Mouse (Mus musculus): ENCODE measurements at regions not wholly inside any gene's neighbourhood (a gene's known extent, or its start where the extent isn't known, plus 50 kb on each side); places are given as distances from the start of the nearest gene placed in this dataset.

- DNase-seq (ENCODE audit: low spot score in 2 of 2) = no peak
Measured at GRCm38 (mm10) chr10:122564473-122564872, 114.1 kb upstream of the Ppm1h start.

- no peak for DNase-seq (ENCODE audit: low spot score in 2 of 2)
Measured at GRCm38 (mm10) chr10:122566601-122567000, 112.0 kb upstream of the Ppm1h start.

- no peak for DNase-seq (ENCODE audit: low spot score in 2 of 2)
Measured at GRCm38 (mm10) chr10:122569546-122570202, 108.9 kb upstream of the Ppm1h start.

- DNase-seq (ENCODE audit: low spot score in 2 of 2) = no peak
Measured at GRCm38 (mm10) chr10:122570909-122571551, 107.5 kb upstream of the Ppm1h start.

- no peak for DNase-seq (ENCODE audit: low spot score in 2 of 2)
Measured at GRCm38 (mm10) chr10:122576171-122577063, 102.1 kb upstream of the Ppm1h start.

- no peak for DNase-seq (ENCODE audit: low spot score in 2 of 2)
Measured at GRCm38 (mm10) chr10:122578209-122579001, 100.2 kb upstream of the Ppm1h start.

GRCm38 (mm10) chr10:122581096-122581495 is 97.5 kb upstream of the Ppm1h start:
- DNase-seq (ENCODE audit: low spot score in 2 of 2) = no peak

GRCm38 (mm10) chr10:122587541-122587940 is 91.0 kb upstream of the Ppm1h start:
- DNase-seq (ENCODE audit: low spot score in 2 of 2) = no peak

- no peak for DNase-seq (ENCODE audit: low spot score in 2 of 2)
Measured at GRCm38 (mm10) chr10:122599511-122599910, 79.1 kb upstream of the Ppm1h start.

- no peak for DNase-seq (ENCODE audit: low spot score in 2 of 2)
Measured at GRCm38 (mm10) chr10:122602394-122602793, 76.2 kb upstream of the Ppm1h start.

- DNase-seq (ENCODE audit: low spot score in 2 of 2) = no peak
Measured at GRCm38 (mm10) chr10:122603960-122604359, 74.6 kb upstream of the Ppm1h start.

GRCm38 (mm10) chr10:122613281-122613680 is 65.3 kb upstream of the Ppm1h start:
- no peak for DNase-seq (ENCODE audit: low spot score in 2 of 2)

GRCm38 (mm10) chr10:122613891-122614290 is 64.7 kb upstream of the Ppm1h start:
- no peak for DNase-seq (ENCODE audit: low spot score in 2 of 2)

- DNase-seq (ENCODE audit: low spot score in 2 of 2) = peak in 1 of 2 experiments; percentile 4
Measured at GRCm38 (mm10) chr10:122614720-122615119, 63.8 kb upstream of the Ppm1h start.

GRCm38 (mm10) chr10:122615658-122616057 is 62.9 kb upstream of the Ppm1h start:
- DNase-seq (ENCODE audit: low spot score in 2 of 2) = no peak

GRCm38 (mm10) chr10:122616385-122616784 is 62.2 kb upstream of the Ppm1h start:
- no peak for DNase-seq (ENCODE audit: low spot score in 2 of 2)

- no peak for DNase-seq (ENCODE audit: low spot score in 2 of 2)
Measured at GRCm38 (mm10) chr10:122618854-122619253, 59.7 kb upstream of the Ppm1h start.

GRCm38 (mm10) chr10:122619406-122620116 is 59.0 kb upstream of the Ppm1h start:
- no peak for DNase-seq (ENCODE audit: low spot score in 2 of 2)

All from spleen, postnatal 36 days (tissue).